Mouse (Mus musculus) embryo, embryonic 11.5 days (tissue): ENCODE data around the gene Pck1.

Experiments
- DNase-seq: peaks from one replicate; pipeline ENCODE4 v3.0.0-alpha.2; 2012; ENCODE audit warnings: low read depth, low spot score

Gene Pck1

GRCm38 (mm10) chr2:173203726-173204125 is 50.9 kb downstream of the Pck1 start:
- no peak for DNase-seq

- no peak for DNase-seq
Observed at GRCm38 (mm10) chr2:173204671-173205070, 51.8 kb downstream of the Pck1 start.

GRCm38 (mm10) chr2:173205563-173206099 is 52.8 kb downstream of the Pck1 start:
- DNase-seq: no peak

- no peak for DNase-seq
Observed at GRCm38 (mm10) chr2:173207051-173207450, 54.2 kb downstream of the Pck1 start.
